Mouse (Mus musculus): ENCODE results near the gene H2al1o. TPM values are rescaled to one million over a fixed set of nuclear protein-coding genes. Genes with fewer than 3 reads are reported as not detected.
"Not testable (repeated sequence)": the region's sequence is repeated elsewhere in the genome, so short reads cannot be mapped to it uniquely, and the experiment has no call there.

Gene H2al1o
- total RNA-seq (2021): not detected
- long read RNA-seq, experiment 1: 0 reads
- long read RNA-seq, experiment 2: 0 reads

- DNase-seq (ENCODE audit: low spot score in 2 of 2): not testable (repeated sequence)
These were observed at the start of gene H2al1o for GRCm38 (mm10) chrX:9572309-9572708. Gene H2al1o, minus strand, starts transcription at chrX:9572409.

GRCm38 (mm10) chrX:9598036-9598435 is 25.8 kb upstream of the H2al1o start:
- not testable (repeated sequence) for DNase-seq (ENCODE audit: low spot score in 2 of 2)

DNA sequence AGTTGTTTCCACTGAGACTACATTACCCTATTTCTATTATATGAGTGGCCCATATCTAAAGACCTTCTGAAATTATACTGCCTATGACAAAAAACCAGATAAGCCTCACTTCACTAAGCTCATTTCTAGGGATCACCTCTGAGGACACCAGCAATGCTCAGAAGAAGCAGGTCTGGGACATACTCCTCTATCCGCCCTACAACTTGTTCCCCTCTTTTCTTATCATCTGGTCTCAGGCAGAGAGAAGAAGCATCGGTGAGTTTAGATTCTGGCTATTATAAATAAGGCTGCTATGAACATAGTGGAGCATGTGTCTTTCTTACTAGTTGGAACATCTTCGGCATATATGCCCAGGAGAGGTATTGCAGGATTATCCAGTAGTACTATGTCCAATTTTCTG is 35.3 kb downstream of the H2al1o start:
- DNase-seq (ENCODE audit: low spot score in 2 of 2): no peak

Other genes starting within 250 kb of the H2al1o start
- not detected for gene H2al1k, start 221.8 kb downstream of the H2al1o start, total RNA-seq (2021)
- 1 to 10 TPM; 5.3 to 7.9 TPM for gene Cybb, start 84.6 kb downstream of the H2al1o start, total RNA-seq (2021)
- gene Dynlt3, start 90.6 kb upstream of the H2al1o start, total RNA-seq (2021): 10 to 100 TPM; 66.7 to 71.1 TPM

All from gastrocnemius, postnatal 4 days (tissue).